Mouse (Mus musculus) myocyte (in vitro differentiated cells): ENCODE data around the gene Ang.

ENCODE experiments used
- MAX ChIP-seq: IDR thresholded peaks from one replicate; pipeline ENCODE4 v1.6.1; 2011; ENCODE audit warnings: low read depth, mild to moderate bottlenecking, control low read depth
- MYOD1 ChIP-seq, 3 experiments: IDR thresholded peaks; one replicate each; pipeline ENCODE4 v1.6.1; 2011; ENCODE audit warnings: control low read depth in 2 of 3, low read depth in 2 of 3, mild to moderate bottlenecking in 2 of 3, moderate library complexity in 1 of 3; ENCODE audit not compliant: insufficient read length in 2 of 3, control insufficient read depth in 1 of 3
- POLR2A ChIP-seq: IDR thresholded peaks from one replicate; pipeline ENCODE4 v1.6.1; 2011; ENCODE audit warnings: low read depth, mild to moderate bottlenecking, control low read depth, moderate library complexity; ENCODE audit not compliant: insufficient read length
- POLR2AphosphoS2 ChIP-seq: IDR thresholded peaks from one replicate; pipeline ENCODE4 v1.6.1; 2011; ENCODE audit warnings: low read depth, control low read depth; ENCODE audit not compliant: insufficient read length
- TCF3 ChIP-seq: IDR thresholded peaks from one replicate; pipeline ENCODE4 v1.6.1; 2011; ENCODE audit warnings: low read depth, control low read depth; ENCODE audit not compliant: insufficient read length

DNA sequence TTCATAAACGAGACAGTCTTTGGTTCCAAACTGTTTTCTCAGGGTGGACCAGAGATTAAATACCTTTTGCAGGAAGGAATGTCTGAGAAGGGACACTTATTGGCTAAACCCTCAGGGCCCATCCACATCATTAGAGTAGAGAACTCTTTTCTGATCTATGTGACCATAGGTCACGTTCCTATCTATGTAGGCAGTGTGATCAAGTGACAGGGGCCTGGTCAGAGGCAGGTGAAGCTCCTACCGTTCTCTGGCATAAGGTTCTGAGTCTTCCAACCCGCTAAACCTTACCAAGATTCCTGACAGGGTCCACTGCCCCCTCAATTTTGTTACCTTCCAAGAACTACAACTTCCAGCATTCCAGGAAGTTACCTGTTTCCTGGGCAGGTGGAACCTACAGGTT is 51.2 kb downstream of the Ang start:
- TF ChIP-seq POLR2A = no peak
- no peak for TF ChIP-seq POLR2AphosphoS2
- TF ChIP-seq MAX = no peak
- no peak for TF ChIP-seq TCF3
- TF ChIP-seq MYOD1 (IDR thresholded peaks at IDR 0.05; ENCODE audit: control insufficient read depth in 1 of 3, insufficient read length in 2 of 3, low read depth in 2 of 3) = no peak
